Mouse (Mus musculus) cerebellum, adult 2 months (tissue): ENCODE results near the gene Cacna1d.

ENCODE experiments used
- CTCF ChIP-seq: fragments of 200-500 bp; IDR thresholded peaks from 2 replicates; pipeline ENCODE4 v1.5.1; 2011; ENCODE audit warnings: low read depth, mild to moderate bottlenecking, control low read depth, low read length, moderate library complexity, borderline replicate concordance; ENCODE audit not compliant: insufficient read depth
- POLR2A ChIP-seq: fragments of 200-500 bp; IDR thresholded peaks from 2 replicates; pipeline ENCODE4 v1.6.1; 2011; ENCODE audit warnings: low read length, control low read depth, borderline replicate concordance; ENCODE audit not compliant: insufficient read depth

DNA sequence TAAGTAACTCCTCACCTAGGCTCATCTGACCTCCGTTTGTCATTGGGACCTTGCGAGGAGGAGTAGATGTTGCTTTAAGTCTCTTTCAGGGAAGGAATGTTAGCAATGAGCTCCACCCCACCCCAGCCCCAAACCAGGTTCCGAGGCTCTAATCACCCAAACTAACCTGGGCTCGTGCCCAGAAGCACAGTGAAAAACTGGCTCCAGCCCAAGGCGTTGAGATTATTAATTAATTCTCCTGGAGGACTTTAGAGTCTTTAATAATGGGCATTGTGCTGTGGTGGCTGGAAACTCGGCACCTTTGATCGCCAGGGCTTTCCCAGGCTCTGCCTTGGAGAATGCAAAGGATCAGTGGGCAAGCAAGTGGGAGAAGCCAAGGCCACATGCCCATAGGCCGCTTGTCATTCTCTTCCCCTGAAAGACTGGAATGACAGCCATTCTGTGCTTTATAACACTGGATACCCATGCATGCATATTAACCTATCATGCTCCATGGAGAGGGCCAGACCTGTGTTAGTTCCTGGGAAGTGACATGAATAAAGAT is 39.5 kb upstream of the Cacna1d start:
- no peak for TF ChIP-seq POLR2A
- TF ChIP-seq CTCF = no peak
